Mouse (Mus musculus): Measurements from ENCODE around the gene Slbp. TPM values are rescaled to one million over a fixed set of nuclear protein-coding genes. Genes with fewer than 3 reads are reported as not detected.

Slbp gene
- 220 and 242 TPM in 2 replicates for total RNA-seq (2017)

DNA sequence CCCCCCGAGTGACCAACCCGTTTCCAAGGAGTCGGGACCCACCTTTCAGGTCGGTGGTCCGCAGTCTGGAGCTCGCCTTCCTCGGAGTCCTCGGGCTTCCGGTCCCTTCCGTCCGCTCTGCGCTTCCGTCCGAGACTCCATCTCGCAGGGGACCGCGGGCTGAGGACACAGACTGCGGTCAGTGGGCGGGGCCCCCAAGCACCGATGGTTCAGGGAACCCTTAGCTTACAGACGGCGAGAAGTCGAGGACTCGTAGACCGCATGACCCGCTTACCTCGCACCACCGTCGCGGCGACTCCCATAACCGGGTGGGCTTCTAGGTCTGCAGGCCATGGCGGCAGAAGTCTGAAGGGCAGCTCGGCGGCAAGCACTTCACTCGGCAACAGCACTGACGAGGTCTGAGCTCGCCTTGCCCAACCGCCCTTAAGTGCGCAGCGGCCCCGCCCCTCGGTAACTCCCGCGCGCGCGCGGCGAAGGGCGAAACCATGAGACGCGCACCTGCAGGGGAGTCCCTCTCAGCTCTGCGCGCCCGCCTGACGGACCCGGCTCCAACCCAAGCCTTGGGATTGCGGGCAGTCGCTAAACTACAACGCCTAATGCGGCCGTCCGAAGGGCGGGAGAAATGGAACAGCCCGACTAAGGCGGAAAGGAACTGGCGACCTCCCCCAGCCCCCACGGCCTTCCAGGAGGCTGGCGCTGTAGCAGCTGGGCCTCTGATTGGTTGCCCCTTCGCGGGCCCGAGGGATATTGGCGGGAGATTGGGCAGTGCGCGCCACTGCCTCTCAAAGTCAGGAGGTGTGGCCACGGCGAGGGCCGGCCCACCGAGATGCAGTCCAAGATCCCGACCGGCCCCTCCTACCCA, at the start of gene Slbp:
Gene Slbp (minus strand): TSS at position 654 of the 862 bp plus-strand sequence.
- peak; percentile 88 to 92 for ATAC-seq (replicated peaks in 1 of 2; ENCODE audit: insufficient read depth in 1 of 2, low FRiP score in 2 of 2, low TSS enrichment in 1 of 2, low read depth in 1 of 2, poor library complexity in 2 of 2, severe bottlenecking in 2 of 2)

DNA sequence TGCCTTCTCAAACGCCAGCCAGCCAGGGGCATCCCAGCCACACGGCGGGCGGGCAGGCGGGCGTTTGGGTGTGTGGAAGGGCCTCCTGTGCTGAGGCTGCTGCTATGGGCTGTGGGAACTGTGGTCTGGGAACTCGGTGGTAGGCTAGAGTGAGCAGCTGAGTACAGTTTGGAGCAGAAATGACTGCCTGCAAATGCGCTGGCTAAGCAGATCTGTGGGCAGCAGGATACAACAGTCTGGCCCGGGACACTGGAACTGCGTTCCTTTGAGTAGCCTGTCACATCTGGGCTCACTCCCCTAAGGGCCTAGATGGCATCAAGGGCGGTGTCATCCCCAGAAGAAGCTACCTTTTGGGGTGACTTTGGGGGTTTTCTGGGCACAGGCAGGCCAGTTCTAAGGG, 49.5 kb upstream of the Slbp start:
- ATAC-seq (replicated peaks in 1 of 2; ENCODE audit: insufficient read depth in 1 of 2, low FRiP score in 2 of 2, low TSS enrichment in 1 of 2, low read depth in 1 of 2, poor library complexity in 2 of 2, severe bottlenecking in 2 of 2) = no peak

DNA sequence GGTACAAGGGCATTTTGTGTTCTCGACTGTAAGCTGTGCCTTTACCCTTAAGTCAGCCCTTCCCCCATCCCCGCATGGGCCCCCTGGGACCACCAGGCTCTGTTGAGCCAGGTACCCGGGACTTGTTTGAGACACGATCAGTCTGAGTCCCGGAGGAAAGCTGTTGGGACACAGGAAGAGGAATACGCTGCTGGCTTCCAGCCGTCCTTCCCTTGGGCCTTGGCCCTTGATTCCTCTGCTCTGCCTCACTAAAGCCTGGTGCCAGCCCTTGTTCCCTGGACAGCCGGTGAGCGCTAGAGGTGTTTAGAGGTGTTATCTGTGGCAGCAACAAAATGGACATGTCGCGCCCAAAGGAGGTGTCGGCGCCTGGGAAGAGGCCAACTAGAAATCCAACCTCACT, 47.6 kb upstream of the Slbp start:
- ATAC-seq (replicated peaks in 1 of 2; ENCODE audit: insufficient read depth in 1 of 2, low FRiP score in 2 of 2, low TSS enrichment in 1 of 2, low read depth in 1 of 2, poor library complexity in 2 of 2, severe bottlenecking in 2 of 2) = no peak

DNA sequence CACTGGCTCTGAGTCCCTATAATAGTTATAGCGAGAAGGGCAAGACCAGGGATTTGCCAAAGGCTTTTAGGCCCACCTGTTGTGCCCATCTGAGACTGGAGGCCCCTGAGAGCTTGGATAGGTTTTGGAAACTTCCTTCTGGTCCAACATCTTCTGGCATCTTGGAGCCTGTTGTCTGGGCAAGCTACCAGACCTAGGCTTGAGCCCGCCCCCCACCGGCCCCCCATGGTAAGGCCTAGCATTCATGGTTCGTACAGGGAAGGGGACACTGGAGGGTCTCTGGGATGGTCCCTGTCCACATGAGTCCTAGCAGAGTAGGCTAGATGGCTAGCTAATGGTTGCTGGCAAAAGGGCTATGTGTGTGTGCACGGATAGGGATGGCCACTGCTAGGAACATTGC, 46.3 kb upstream of the Slbp start:
- ATAC-seq (replicated peaks in 1 of 2; ENCODE audit: insufficient read depth in 1 of 2, low FRiP score in 2 of 2, low TSS enrichment in 1 of 2, low read depth in 1 of 2, poor library complexity in 2 of 2, severe bottlenecking in 2 of 2) = no peak

DNA sequence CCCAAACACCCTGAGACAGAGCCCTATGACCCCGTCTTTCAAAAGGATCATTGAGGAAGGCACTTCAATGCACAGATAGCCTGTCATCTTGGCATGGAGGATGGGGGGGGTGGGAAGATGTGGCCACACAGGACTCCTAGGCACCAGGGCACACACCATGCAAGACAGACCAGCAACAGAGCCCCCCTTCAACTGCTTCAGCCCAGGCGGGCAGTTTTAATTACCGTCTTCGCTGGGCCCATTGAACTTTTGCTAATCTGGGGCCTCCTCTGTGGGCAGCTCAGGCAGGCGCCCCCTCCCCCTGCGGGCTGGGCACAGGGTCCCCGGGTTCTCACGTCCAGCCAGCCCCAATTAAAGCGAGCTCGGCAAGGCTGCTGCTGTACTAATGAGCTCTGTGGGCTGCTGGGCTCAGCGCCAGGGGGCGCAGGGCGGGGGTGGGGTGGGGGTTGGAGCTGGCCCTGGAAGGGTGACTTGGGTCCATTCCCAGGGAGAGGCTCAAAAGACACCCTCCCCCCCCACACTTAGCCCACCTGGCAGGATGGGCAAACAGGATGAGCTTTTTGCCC, 45.7 kb upstream of the Slbp start:
- no peak for ATAC-seq (replicated peaks in 1 of 2; ENCODE audit: insufficient read depth in 1 of 2, low FRiP score in 2 of 2, low TSS enrichment in 1 of 2, low read depth in 1 of 2, poor library complexity in 2 of 2, severe bottlenecking in 2 of 2)

DNA sequence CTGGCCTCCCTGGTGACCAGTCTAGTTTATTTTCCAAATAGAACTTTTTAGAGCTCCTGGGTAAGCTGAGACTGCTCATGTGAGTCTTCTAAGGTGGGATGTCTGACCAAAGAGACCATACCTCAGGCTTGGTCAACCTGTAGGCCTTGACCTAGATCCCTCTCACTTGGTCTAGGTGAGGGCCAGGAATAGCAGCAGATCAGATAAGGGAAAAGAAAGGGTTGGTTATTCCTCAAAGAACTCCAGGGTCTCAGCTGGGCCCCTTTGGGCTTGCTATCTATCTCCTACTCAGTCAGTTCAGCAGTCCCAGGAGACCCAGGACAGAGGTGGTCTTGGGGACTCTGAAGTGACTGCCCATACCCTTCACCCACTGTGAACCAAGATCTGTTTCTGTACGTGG, 45.2 kb upstream of the Slbp start:
- no peak for ATAC-seq (replicated peaks in 1 of 2; ENCODE audit: insufficient read depth in 1 of 2, low FRiP score in 2 of 2, low TSS enrichment in 1 of 2, low read depth in 1 of 2, poor library complexity in 2 of 2, severe bottlenecking in 2 of 2)

DNA sequence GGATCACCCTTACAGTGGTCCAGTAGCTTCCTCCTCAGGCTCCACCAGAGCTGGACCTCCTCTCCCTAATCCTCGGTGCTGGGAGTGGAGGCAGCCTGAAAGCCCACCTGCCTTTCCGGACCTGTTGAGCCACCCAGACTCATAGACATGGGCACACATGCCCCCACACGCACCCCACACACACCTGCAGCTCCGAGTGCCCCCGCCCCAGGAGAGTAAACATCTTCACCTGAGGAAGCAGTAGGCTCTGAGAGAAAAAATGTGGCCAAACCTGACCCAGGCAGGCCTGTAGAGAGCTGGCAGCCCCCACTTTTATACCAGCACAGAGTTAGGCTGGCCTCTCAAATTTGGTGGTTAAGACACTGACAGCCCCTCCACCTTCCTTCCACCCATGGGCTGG, 44.1 kb upstream of the Slbp start:
- no peak for ATAC-seq (replicated peaks in 1 of 2; ENCODE audit: insufficient read depth in 1 of 2, low FRiP score in 2 of 2, low TSS enrichment in 1 of 2, low read depth in 1 of 2, poor library complexity in 2 of 2, severe bottlenecking in 2 of 2)

DNA sequence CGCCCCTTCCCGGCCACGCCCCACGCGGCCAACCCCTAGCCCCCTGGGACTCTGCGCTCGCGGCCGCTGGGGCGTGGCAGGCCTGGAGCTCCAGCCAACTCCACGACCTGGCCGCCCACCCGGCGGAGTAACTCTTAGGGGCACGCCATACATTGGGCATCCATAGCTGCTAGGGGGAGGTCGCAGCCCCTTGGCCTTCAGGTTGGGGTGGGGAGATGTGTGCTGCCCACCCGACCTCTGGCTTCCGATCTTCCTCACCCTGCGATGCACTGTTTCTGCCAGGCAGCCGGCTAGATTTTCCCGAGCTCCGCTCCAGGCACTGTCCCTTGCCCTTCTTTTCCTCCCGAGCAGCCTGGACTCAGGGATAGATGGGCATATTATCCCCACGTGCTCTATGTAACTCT, 43.3 kb upstream of the Slbp start:
- ATAC-seq (replicated peaks in 1 of 2; ENCODE audit: insufficient read depth in 1 of 2, low FRiP score in 2 of 2, low TSS enrichment in 1 of 2, low read depth in 1 of 2, poor library complexity in 2 of 2, severe bottlenecking in 2 of 2) = no peak

DNA sequence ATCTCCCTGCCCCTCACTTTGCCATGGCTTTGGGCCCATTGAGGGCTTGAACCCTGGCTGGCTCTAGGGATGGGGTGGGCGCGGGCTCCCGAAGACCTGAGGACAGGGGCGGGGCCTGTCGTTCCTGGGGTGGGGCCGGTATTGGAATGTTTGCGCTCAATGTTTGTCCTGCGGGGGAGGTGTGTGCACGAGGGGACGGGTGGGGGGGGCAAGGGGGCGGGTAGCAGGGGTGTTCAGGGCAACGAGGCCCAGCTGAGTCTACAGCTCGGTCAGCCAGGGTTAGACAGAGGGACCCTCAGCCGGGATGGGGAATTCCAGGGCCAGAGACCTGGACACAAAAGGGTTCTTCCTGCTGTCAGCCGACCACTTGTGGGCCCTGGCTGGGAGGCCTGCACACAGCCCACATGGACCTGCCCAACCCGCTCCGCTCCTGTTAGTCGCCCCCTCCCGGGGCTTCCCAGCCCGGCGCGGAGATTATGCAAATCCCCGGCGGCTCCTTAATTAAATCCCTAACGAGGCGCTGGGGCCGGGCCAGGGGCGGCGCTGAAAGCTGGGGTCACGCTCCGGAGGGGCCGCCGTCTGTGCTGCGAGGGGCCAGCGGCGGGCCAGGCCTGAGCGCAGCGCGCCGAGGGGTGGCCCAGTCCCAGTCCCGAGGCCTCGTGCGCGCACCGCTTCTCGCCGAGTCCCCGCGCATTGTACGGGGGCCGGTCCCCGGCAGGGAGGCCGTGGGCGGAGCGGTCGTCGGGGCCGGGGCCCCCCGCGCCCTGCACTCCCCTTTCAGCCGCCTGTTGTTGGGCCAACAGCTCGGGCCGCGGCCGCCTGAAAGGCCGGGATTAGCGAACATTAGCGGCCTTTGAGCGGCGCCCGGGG, 42.7 kb upstream of the Slbp start:
- ATAC-seq (replicated peaks in 1 of 2; ENCODE audit: insufficient read depth in 1 of 2, low FRiP score in 2 of 2, low TSS enrichment in 1 of 2, low read depth in 1 of 2, poor library complexity in 2 of 2, severe bottlenecking in 2 of 2) = no peak

DNA sequence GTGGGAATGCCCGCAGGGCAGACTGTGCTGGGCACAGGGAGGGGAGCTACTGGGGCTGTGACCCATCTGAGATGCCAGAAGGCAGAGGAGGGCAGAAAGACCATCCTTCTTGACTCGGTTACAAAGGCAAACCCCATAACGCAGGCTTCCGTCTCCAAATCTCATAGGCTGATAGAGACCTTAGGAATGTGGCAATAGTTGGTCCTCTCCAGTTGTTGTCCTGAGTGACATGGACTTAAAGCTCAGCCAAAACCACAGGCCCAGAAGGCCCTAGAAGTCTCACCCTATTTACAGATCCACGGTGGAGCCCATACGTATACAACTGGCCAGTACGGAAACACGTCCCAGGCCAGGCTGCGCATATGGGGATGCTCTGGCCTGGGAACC, 42.1 kb upstream of the Slbp start:
- no peak for ATAC-seq (replicated peaks in 1 of 2; ENCODE audit: insufficient read depth in 1 of 2, low FRiP score in 2 of 2, low TSS enrichment in 1 of 2, low read depth in 1 of 2, poor library complexity in 2 of 2, severe bottlenecking in 2 of 2)

DNA sequence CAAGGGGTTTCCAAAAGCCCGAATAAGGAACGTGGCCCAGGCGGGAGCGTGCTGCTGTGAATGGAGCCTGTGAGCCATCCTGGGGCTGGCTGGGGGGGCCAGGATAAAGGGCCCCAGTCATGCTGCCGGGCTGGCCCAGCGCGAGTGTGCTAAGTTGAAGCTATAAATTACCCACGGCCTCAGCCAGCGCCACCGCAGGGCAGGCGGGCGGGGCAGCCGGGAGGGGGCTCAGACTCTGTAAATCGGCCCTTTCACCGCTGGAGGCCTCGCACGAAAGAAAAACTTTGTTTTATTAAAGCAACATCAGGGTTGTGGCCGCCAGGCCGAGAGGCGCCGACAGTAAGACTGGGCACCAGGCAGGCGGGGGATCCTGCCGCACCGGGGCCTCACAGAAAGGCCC, 40.0 kb upstream of the Slbp start:
- peak; percentile 78 to 85 for ATAC-seq (replicated peaks in 1 of 2; ENCODE audit: insufficient read depth in 1 of 2, low FRiP score in 2 of 2, low TSS enrichment in 1 of 2, low read depth in 1 of 2, poor library complexity in 2 of 2, severe bottlenecking in 2 of 2)

DNA sequence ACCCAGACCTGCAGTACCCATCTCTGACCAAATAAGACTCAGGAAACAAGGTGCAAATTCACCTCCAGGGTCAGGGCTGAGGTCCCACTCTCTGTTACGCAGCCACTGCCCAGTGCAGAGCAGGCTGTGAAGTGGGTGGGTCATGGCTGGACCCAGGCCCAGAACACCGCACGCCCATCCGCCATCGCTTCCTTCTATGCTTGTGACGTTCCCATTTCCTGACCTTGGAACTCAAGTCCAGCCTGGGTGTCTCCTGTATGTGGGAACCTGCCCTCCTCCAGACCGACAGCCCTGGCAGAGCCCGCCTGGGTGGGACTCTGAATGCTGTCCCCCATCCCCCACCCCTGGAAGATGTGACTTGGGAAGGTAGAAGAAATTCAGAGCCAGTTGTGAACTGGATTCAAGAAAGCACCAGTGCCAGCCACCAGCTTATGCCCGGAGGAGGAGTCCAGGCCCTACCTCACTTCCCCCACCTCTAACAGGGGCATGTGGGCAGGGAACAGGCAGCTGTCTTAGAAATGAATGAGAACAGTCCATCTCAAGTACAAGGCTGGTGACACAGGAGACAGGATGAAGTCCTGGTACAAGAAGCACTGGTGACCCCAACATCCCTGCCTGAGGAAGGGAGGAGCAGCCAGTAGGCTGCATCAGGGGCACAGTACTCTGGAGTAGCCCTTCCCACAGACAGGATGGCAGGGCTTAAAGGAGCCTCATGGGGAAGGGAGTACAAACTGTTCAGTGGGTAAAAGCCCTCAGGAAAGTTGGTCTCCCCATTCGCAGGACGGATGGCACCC, 37.7 kb upstream of the Slbp start:
- no peak for ATAC-seq (replicated peaks in 1 of 2; ENCODE audit: insufficient read depth in 1 of 2, low FRiP score in 2 of 2, low TSS enrichment in 1 of 2, low read depth in 1 of 2, poor library complexity in 2 of 2, severe bottlenecking in 2 of 2)

DNA sequence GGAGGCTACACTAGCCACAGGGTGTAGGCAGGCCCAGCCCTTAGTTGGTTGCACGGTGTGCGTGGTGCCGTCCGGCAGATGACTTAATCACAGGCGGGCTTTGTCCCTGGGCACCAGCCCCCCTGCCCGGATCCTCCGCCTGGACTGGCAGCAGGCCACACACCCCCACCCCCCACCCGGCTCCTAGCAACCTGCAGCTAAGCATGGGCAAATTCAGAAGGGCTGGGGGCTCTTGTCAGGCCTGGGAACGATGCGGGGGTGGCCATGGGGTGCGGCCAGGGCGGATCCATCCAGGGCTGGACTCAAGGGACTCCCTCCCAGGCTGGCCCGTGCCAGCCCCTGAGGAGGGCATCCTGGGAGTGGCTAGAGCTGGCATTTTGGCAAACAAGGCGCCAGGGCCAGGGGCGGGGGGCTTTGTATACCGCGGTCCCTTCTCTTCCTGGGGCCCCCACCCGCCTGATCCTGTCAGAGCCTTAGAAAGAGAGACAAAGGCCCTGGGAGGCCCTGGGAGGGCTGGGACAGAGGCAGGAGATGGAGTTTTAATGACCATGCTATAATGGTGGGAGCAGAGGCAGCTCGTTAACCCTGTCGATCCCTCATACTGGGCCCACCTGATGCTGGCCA, 37.0 kb upstream of the Slbp start:
- ATAC-seq (replicated peaks in 1 of 2; ENCODE audit: insufficient read depth in 1 of 2, low FRiP score in 2 of 2, low TSS enrichment in 1 of 2, low read depth in 1 of 2, poor library complexity in 2 of 2, severe bottlenecking in 2 of 2) = no peak

DNA sequence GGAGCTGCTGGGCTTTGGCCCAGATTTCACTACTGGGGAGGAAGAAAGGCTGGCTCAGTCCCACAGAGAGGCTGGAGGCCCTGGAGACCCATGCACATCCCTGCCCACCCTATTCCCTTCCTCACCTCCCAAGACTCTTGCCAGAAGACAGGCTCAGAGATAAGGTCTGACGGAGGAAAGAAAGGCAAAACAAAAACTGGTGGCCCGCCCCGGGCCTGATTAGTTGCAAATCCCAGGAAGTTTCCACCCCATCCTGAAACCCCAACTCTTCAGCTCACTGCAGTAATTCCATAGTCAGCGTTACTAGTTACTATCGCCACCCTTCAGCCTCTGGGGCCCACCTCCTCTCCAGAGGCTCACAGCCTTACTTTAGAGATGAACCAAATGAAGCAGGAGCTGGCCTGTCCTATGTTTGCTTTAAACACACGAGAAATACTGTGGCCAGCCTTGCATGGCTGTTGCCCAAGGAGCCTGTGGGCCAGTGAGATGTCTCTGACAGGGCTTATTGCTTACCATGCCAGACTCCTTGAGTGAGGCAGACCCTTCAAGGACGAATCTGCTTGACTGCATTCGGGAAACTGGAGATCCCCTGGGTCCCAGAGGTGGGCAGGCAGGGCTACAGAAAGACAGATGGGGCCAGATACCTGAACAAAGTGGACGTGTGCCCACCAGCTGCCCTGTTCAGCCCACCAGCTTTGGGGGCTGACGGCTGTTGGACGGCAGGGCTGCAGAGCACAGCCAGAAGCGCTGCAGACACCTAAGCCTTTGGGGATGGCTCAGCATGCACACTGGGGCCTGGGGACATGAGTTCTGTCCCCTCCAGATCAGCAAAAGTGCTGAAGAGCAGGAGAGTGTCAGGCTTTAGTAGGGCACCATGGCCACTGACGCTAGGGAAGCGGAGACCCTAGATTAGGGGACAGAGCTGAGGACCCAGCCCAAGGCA, 36.2 kb upstream of the Slbp start:
- ATAC-seq (replicated peaks in 1 of 2; ENCODE audit: insufficient read depth in 1 of 2, low FRiP score in 2 of 2, low TSS enrichment in 1 of 2, low read depth in 1 of 2, poor library complexity in 2 of 2, severe bottlenecking in 2 of 2) = no peak

DNA sequence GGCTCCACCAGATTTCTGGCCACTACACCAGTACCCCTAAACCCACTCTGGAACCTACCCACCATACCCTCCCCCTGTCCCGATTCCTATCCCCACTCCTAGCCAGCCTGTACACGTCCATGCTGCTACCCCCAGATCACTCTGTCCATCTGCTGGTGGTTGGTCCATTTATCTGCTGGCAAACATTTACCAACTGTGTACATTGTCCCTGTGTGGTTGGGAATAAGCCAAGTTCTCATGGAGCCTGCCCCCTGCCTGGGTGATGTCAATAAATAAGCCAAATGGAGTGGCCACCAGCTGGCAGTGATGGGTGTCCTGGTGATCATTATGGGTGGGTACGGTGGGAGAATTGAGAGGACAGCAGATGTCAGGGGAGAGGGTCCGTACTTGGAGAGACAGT, 34.8 kb upstream of the Slbp start:
- ATAC-seq (replicated peaks in 1 of 2; ENCODE audit: insufficient read depth in 1 of 2, low FRiP score in 2 of 2, low TSS enrichment in 1 of 2, low read depth in 1 of 2, poor library complexity in 2 of 2, severe bottlenecking in 2 of 2) = no peak

DNA sequence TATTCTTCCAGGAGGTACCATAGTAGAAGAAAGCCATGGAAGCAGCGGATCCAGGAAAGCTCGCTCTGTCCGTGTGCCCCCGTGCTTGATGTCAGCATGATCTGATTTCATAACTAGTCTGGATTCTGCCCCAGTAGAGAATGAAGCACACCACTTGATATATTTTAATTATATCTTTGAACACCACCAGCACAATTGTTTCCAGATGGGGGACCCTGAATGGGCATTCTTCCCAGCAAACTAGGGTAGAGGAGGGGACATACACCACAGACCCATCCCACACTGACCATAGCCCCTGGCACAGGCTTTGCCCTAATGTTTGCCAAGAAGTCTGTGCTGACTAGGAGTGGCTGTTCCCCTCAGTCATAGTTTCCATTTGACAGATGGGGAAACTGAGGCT, 32.6 kb upstream of the Slbp start:
- ATAC-seq (replicated peaks in 1 of 2; ENCODE audit: insufficient read depth in 1 of 2, low FRiP score in 2 of 2, low TSS enrichment in 1 of 2, low read depth in 1 of 2, poor library complexity in 2 of 2, severe bottlenecking in 2 of 2) = no peak
